Mouse (Mus musculus): Measurements from ENCODE around the gene Heatr6.

DNA sequence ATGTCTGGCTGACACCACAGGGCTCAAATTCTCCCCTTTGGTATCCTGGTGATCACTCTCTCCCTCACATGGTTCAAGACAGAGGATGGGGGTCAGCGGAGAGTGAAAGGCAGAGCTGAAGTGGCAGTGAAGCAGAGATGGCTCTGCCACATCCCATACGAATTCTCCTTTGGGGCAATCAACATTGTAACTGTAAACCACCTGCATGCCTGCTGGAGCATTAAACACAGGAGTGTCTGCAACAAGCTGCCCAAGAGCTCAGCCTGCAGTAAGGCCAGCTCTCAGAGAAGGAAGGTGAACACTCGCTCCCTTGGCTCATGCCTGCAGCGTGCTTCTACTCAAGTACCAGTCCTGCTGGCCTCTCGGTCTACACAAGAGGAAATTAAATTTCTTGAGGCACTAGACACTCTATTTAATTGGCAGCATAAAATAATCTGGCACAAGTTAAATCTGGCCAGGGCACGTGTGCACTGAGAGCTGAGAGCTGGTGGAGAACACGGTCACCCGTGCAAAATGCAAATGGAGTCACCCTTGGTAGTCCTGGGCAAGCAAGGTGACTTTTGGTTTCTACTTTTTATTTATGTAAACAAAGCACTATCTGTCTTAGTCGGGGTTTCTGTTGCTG, 10.7 kb upstream of the Heatr6 start:
- TF ChIP-seq CTCF (IDR thresholded peaks at IDR 0.05; ENCODE audit: borderline replicate concordance, insufficient read depth, low read length): no peak
- TF ChIP-seq POLR2A (IDR thresholded peaks at IDR 0.05; ENCODE audit: low read depth, low read length): no peak
